ENCODE assay signal across 8 mouse cellular contexts in the genomic region with DNA sequence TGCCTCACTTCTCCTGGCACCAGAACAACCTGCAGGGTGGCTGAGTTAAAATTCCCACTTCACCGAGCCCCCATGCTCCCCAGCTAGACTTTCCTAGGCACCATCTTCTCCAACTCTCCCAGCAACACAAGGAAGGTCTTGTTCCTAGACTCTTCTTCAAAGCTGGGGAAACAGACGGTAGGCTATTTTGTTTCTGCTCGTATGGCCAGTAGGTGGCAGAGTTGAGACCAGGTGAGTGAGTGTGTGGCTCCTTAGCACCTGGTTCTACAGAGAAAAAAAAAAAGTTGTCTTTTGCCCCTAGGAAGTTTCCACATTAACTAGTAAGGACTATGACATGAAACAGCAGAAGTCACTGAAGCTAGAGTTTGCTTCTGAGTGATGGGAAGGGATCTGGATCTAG. TPM values are rescaled to one million over a fixed set of nuclear protein-coding genes. Genes with fewer than 3 reads are reported as not detected.
A peak's percentile ranks its signal among the peaks of the same experiment; 100 is the strongest.
DNase-seq lines count a peak whose midpoint lies in the region; ATAC-seq and TF ChIP-seq lines count a peak whose summit lies in the region.

No protein-coding gene starts in this region.

- peaks cover 27% of the 10 kb centered on the region for H3K4me1 ChIP-seq in midbrain, embryonic 14.5 days (ENCODE audit: control insufficient read depth, insufficient read depth, low read length)
- H3K4me1 ChIP-seq in midbrain, embryonic 15.5 days: peaks cover 27% of the 10 kb centered on the region
- H3K4me1 ChIP-seq in small intestine, adult 2 months (ENCODE audit: control insufficient read depth, insufficient read depth, insufficient read length, low read length): peaks cover 13% of the 10 kb centered on the region; the same call in 1 of the 2 replicates

- ATAC-seq in midbrain, embryonic 14.5 days (ENCODE audit: low FRiP score, low TSS enrichment): no peak
- ATAC-seq in midbrain, embryonic 15.5 days (replicated peaks): no peak
- no peak for ATAC-seq in megakaryocyte, adult 5-6 weeks (ENCODE audit: poor library complexity, severe bottlenecking)

- no peak for TF ChIP-seq POLR2A in small intestine, adult 2 months (IDR thresholded peaks at IDR 0.05; ENCODE audit: low read depth, low read length)

- TF ChIP-seq CTCF in small intestine, adult 2 months (IDR thresholded peaks at IDR 0.05; ENCODE audit: extremely low read depth, insufficient read length, insufficient replicate concordance, low read depth, low read length): peak; percentile 60; the same call in 1 of the 2 replicates

- no peaks in the 10 kb centered on the region for H3K36me3 ChIP-seq in midbrain, embryonic 14.5 days (ENCODE audit: control insufficient read depth, insufficient read depth, low read length)
- no peaks in the 10 kb centered on the region for H3K36me3 ChIP-seq in midbrain, embryonic 15.5 days (replicated peaks)
- no peaks in the 10 kb centered on the region for H3K36me3 ChIP-seq in small intestine, adult 2 months (ENCODE audit: control insufficient read depth, insufficient read depth, low read length)

- no peak overlapping the region; the same call in 1 of the 2 replicates for H3K9ac ChIP-seq in midbrain, embryonic 14.5 days (replicated peaks; ENCODE audit: low read length)
- no peak overlapping the region for H3K9ac ChIP-seq in midbrain, embryonic 15.5 days

- H3K4me2 ChIP-seq in midbrain, embryonic 14.5 days (ENCODE audit: low read length): no peak overlapping the region
- H3K4me2 ChIP-seq in midbrain, embryonic 15.5 days: no peak overlapping the region

- 3% methylated on average over 3 of the region's 3 CpGs for WGBS in midbrain, embryonic 14.5 days
- WGBS in midbrain, embryonic 15.5 days: 6% methylated on average over 3 of the region's 3 CpGs
- 5% methylated on average over 3 of the region's 3 CpGs for WGBS in small intestine, adult 2 months

- H3K4me3 ChIP-seq in midbrain, embryonic 14.5 days (replicated peaks; ENCODE audit: low read depth, low read length): no peak overlapping the region
- no peak overlapping the region for H3K4me3 ChIP-seq in midbrain, embryonic 15.5 days
- H3K4me3 ChIP-seq in small intestine, adult 2 months (ENCODE audit: low read depth, low read length): no peak overlapping the region

- H3K27me3 ChIP-seq in midbrain, embryonic 14.5 days (ENCODE audit: control insufficient read depth, insufficient read depth, low read length): peaks cover 6% of the 10 kb centered on the region
- peaks cover 21% of the 10 kb centered on the region; the same call in 1 of the 2 replicates for H3K27me3 ChIP-seq in midbrain, embryonic 15.5 days (replicated peaks)
- no peaks in the 10 kb centered on the region for H3K27me3 ChIP-seq in small intestine, adult 2 months (ENCODE audit: control insufficient read depth, insufficient read depth, low read length)

- peak; percentile 45 to 77 for DNase-seq in adrenal gland, adult (ENCODE audit: inconsistent age in 2 of 2, low spot score in 1 of 2)
- DNase-seq in adrenal gland, postnatal 4 days (ENCODE audit: low spot score in 2 of 2): no peak
- DNase-seq in midbrain, embryonic 14.5 days: peak; percentile 60
- peak; percentile 65 for DNase-seq in embryo, embryonic 10 days (ENCODE audit: low spot score)
- DNase-seq in kidney, postnatal 10 days: peak; percentile 83

- no peaks in the 10 kb centered on the region for H3K9me3 ChIP-seq in midbrain, embryonic 14.5 days (ENCODE audit: control insufficient read depth, low read length)
- H3K9me3 ChIP-seq in midbrain, embryonic 15.5 days: no peaks in the 10 kb centered on the region

- H3K27ac ChIP-seq in midbrain, embryonic 14.5 days (replicated peaks; ENCODE audit: low read depth, low read length): no peak overlapping the region
- H3K27ac ChIP-seq in midbrain, embryonic 15.5 days: no peak overlapping the region
- no peak overlapping the region for H3K27ac ChIP-seq in small intestine, adult 2 months (ENCODE audit: insufficient read depth, low read depth, low read length)

RNA-seq across cellular contexts. Expression of gene Smad6, which starts 3.7 kb away (rescaled TPM):
- 10 to 100 TPM; 28.8 to 32.9 TPM for total RNA-seq in adrenal gland, postnatal 4 days (2021)
- polyA plus RNA-seq in midbrain, embryonic 14.5 days (2014; fragmentation: Nextera tagmentation; extraction: Ambion mirVana): 0.67 and 2.0 TPM in 2 replicates
- polyA plus RNA-seq in midbrain, embryonic 15.5 days (2015; fragmentation: Nextera tagmentation; extraction: Ambion mirVana): 1.5 and 1.9 TPM in 2 replicates
- polyA plus RNA-seq in small intestine, adult 2 months (2012; rRNA removed): 45.7 and 90.4 TPM in 2 replicates
- total RNA-seq in megakaryocyte, adult 5-6 weeks (2015): 0.52 and 0.96 TPM in 2 replicates
- total RNA-seq in megakaryocyte, adult 5-6 weeks (2017): 1.3 and 1.7 TPM in 2 replicates

Comparison
In these comparisons a context has a peak if more than half of its experiments do, and no peak if none do; other contexts are left out.
1. DNase-seq: peak in adrenal gland, adult (2 of 2), midbrain, embryonic 14.5 days (single experiment), embryo, embryonic 10 days (single experiment) and kidney, postnatal 10 days (single experiment); none in adrenal gland, postnatal 4 days (0 of 2).
2. RNA of gene Smad6, which starts 3.7 kb away (polyA plus RNA-seq): 45.7 to 90.4 TPM in small intestine, adult 2 months; 0.67 to 2.0 TPM in midbrain, embryonic 14.5 days and 1.5 to 1.9 TPM in midbrain, embryonic 15.5 days; every median in the first group is over 10 times any median in the second.